Mouse (Mus musculus) cerebellum, postnatal 36 days (tissue): ENCODE data around the gene Pcp4.
"Not testable (repeated sequence)": the region's sequence is repeated elsewhere in the genome, so short reads cannot be mapped to it uniquely, and the experiment has no call there.

Experiments used
- DNase-seq, 2 experiments: peaks; one replicate each; pipeline ENCODE4 v3.0.0; 2021 to 2022; ENCODE audit warnings: mixed read lengths in 2 of 2

Pcp4 gene

DNA sequence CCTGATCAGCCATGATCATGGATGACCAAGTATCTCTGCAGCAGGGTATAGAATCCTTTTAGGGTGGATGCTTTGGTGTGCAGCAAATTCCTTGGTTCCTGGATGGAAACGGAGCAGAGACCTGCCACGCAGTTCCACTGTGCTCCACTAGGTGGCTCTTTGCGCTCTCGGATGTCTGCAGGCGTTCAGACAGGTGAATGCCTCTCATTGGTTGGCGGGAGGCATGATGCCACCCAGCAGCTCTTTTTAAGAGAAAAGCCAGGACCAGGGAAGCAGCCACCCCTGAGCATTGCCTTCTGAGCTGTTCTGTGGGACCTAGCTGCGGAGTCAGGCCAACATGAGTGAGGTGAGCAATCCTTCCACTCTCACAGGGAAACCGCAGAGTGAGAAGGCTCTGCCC lies at the start of gene Pcp4:
TSS of gene Pcp4 (plus strand) at position 162 of the 400 bp plus-strand sequence.
- DNase-seq, result peak; percentile 89 to 92

DNA sequence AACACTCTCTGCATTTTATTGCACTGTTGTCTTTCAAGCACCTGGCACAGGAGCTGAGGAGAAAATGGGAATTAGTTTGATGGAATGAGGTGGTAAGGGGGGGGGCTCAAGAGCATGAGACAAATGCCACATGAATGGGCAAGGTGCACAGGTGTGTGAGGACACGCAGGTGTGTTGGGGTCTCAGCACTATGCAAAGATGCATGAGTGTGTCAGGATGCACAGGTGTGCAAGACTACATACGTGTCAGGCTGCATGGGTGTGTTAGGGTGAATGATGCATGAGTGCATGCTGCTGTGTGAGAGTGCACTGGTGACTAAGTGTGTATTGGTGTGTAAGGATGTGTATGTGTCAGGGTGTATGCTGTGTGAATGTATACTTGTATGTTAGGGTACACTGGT lies 42.4 kb upstream of the Pcp4 start:
- no peak for DNase-seq

DNA sequence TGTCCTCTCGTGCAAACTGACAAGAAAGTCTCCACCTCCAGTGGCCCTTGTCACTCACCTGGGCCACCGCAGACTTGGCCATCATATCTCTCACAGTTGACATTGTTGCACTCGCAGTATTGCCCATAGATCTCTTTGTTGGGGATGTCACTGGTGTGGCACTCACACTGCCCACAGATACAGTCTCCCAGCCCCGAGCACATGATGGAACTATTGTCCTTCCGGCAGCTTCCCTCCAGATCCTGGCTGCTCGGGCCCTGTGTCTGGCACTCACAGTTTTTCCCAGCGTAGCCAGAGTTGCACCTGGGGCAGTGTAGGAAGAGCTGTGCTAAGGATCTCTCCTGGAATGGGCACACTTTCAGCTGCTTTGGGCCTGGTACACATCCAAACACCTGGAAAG lies 40.7 kb upstream of the Pcp4 start:
- DNase-seq, result no peak

DNA sequence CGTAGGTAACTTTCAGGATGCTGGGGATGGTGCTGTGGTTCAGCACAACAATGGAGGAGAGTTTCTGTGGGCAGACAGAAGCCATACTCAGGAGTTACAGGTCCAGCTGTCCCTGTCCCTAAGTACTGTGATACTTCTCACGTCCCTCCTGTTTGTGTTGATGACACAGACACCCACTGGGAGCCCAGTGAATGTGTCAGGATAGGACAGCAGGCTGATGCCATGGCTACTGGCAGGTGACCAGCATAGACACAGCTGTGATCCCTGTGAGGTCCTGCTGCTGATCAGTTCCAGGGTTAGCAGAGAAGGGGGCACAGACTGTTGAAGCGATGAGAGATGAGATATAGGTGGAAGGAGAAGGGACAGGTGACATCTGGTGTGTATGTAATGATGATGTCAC lies 38.4 kb upstream of the Pcp4 start:
- DNase-seq, result no peak

DNA sequence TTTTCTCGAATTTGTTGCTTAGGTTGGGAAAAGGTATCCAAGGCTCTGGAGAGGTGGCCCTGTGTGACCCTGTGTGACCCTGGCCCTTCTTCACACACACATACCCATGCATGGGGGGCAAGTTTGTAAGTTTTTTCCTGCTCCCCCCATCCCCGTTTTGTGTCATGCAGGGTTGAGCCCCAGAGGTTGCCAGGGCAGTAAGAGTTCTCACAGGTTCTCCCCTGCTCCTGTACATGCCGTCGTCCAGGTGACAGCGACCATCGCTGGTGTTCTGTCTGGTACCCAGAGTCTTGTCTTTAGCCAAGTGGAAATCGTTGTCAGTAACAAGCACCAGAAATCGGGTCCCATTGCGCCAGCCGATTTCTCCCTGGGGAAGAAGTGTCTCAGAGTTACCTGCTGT lies 34.1 kb upstream of the Pcp4 start:
- no peak for DNase-seq

DNA sequence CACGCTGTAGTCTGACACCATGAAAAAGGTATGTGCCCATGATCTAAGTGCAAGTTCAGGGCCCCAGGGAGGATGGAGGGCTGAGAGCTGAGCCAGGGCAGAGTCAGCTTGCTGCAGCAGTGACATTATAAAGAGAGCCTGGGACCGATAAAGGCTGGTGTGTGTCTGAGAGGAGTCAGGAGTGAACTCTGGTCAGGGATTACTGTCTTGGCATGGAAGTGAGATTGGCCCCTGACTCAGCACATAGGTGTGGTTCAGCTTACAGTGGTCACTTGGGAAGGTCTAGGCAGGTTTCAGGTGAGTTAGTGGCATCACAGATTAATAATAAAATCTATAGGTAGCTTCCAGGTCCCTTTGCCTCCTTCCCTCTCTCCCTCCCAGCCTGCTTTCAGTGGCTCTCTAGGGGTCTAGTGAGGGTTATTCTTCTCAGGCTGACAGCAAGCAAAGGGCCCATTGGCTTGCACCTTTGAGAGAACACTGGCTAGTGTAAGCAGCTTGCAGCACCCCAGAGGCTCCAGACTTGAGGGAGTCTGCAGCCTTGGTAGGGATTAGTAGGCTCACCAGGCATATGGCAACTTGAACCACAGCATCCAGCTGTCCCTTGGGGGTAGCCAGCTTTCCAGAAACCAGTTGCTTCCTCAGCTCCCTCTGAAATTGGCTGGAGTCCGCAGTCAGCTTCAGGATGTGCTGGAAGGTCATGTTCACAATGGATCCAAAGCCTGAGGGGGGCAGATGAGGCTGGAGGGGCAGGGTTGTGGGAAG lies 33.2 kb upstream of the Pcp4 start:
- DNase-seq, result no peak

DNA sequence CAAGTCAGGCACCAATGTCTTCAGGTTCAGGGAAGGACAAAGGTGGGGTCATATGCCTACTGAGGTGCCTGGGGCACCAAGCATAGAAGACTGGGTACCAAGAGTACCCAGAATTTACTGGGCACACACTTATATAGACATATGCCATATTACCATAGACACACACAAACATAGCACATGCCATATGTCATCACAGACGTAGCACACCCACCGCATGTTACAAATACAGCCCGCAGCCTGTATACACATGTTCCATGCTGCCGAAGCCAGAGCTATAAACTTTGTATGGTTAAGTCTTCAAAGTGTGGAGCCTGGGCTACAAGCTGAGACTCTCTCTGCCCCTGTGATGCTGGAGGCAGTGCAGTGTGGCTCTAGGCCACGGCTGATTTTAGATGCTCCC lies 28.5 kb upstream of the Pcp4 start:
- no peak for DNase-seq

DNA sequence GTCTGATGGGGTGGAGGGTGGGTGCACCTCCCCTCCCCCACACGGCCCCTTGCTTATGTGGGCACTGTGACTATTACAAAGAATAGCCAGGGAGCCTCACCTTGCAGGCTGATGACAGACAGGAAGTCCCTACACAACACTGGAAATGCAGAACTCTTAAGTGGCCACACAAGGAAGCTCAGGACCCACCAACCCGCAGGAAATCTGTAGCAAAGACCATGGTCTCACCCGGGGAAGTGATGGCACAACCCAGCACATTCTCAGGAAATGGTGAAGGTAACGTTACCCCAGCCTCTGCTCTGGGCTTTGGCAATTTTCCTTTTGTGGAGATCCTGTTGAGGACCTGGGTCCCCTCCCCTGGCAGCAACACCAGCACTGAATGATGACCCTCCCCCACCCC lies 27.7 kb upstream of the Pcp4 start:
- no peak for DNase-seq

DNA sequence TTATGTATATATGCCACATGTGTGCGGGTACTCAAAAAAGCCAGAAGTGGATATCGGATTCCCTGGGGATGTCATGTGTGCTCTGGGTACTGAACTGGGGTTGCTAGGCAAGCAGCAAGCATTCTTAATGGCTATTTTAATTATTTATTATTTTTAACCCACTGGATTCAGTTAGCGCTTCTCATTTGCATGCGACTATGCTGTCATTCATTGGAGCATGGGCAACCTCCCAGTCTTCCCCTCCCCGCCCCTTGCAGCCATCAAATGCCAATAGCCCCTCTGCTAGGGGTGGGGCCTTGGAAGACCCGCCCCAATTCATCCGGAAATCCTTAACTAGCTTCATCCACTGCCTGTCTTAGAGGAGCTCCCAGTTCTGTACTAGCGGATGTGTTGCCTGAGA lies 26.5 kb upstream of the Pcp4 start:
- no peak for DNase-seq

DNA sequence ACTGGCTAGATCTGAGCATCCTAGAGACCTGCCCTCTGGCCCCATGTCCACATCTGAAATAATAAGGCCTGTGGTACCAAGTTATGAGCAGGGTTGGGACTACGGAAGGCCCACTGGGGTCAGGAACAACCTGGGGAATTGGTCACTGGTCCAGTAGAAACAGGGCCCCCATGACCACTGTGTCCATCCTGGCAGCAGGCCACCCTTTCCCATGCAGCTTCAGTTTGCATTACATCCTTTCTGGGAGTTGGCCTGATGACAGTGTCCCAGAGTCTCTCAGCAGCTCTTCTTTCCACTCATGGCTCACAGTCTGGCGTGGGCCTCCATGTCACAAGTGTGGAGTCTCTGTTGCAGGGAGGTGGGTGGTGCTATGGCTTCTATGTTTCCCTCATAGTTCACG lies 25.6 kb upstream of the Pcp4 start:
- DNase-seq, result no peak

DNA sequence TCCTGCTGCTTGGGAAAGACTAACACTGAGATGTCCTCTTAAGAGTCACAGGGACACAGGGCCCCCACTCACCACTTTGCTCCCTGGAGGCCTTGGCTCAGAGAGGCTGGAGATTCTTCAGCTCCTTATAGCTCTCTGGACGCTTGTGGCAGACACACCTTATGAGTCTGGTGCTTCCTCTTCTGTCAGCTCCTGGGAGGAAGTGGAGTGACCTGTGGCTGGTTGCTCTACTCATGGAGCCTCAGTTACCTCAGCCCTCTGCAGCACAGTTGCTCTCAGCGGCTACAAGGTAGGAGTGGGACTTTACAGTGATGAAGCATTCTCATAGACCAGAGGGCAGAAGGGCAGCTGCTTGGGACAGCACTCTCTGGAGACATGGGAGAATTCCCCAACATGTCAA lies 23.9 kb upstream of the Pcp4 start, which contains the start of gene Itgb2l:
TSS of gene Itgb2l (minus strand) at position 152 of the 400 bp plus-strand sequence.
- DNase-seq, result no peak

DNA sequence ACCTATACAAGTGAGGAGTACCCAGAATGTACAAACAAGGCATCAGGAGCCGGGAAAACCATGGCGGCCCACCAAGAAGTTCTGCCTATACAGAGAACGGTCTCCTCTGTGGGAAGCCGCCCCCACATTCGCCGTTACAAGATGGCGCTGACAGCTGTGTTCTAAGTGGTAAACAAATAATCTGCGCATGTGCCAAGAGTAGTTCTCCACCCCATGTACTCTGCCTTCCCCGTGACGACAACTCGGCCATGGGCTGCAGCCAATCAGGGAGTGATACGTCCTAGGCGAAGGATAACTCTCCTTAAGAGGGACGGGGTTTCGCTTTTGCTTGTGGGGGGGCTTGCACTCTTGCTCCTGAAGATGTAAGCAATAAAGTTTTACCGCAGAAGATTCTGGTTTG lies 16.5 kb upstream of the Pcp4 start:
- not testable (repeated sequence) for DNase-seq

DNA sequence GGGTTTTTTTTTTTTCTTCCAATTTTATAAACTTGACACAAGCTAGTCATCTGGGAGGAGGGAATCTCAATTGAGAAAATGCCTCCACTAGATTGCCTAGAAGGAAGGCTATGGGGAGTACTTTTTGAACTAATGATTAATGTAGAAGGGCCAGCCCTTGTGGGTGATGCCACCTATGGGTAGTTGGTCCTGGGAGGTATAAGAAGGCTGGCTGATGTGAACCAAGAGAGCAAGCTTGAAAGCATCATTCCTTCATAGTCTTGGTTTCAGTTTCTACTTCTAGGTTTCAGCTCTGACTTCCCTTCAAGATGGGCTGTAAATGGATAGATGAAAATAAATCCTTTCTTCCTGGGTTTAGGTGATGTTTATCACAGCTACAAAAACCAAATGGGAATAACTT lies 13.3 kb upstream of the Pcp4 start:
- DNase-seq, result no peak

DNA sequence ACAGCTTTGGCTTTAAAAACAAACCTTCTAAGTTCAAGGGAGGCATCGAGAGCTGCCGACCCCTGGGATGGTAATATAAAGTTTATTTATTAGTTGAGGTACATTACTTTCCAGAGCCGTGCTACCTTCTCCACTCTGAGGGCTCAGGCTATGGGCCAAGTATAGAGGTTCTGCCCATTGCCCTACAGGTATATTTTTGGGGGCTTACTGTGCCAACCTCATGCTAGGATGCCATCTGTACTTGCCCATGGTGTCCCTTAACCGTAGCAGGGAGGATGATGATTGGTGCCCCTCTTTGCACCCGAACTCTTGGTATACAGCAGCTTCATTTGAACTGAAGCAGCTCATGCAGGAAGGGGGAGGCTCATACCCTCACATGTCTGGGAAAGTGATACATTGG lies 9.8 kb upstream of the Pcp4 start:
- peak in 1 of 2 experiments; percentile 10 for DNase-seq

DNA sequence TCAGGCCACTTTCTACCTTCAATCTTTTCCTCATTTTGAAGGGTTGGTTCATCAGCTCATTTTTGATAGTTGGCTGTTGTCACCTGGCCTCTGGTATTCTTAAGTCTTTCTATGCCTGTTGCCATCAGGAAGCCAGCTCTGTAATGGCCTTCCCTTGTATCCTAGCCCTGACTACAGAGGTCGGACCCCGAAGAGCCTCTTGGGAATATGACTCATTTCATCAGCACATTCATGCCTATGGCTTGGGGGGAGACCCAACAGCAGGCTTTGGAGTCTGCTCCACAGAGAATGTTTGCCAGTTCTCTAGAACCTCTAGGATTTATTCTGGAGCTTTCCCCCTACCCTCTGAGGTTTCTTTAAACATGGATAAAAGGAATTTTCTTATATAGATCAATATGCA lies 8.1 kb upstream of the Pcp4 start:
- DNase-seq, result no peak

DNA sequence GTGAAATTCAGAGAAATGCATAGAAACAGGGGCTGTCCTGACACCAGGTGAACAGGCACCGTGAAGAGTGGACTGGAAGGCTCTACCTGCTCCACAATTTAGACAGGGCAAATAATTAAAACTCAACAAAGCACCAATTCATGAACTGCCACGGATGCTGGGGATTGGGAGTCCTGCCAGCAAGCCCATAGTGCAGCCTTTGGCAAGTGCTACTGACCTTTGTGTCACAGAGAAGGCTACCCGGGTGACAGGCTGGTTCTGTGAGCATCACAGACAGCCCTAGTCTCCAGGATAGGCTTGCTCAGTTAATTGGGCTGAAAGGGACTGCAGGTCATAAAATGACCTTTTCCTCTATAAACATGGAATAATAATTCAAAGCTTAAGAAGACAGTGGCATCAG lies 6.6 kb upstream of the Pcp4 start:
- DNase-seq, result peak in 1 of 2 experiments; percentile 14

DNA sequence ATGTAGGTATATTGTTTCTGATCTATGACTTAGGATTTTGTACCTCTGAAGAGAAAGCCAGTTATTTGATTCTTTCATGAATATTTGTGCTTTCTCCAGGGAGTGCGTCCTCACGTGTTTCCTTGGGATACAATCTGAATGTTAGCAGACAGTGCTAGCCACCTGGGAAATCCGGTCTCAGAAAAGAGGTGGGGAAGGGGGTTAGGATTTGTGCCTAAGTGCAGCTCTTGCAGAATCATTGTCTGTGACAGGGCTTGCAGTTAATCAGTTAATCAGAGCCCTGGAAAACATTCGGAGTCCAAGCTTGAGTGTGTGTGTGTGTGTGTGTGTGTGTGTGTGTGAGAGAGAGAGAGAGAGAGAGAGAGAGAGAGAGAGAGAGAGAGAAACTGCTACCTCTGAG lies 605 bp downstream of the Pcp4 start:
- DNase-seq, result no peak

DNA sequence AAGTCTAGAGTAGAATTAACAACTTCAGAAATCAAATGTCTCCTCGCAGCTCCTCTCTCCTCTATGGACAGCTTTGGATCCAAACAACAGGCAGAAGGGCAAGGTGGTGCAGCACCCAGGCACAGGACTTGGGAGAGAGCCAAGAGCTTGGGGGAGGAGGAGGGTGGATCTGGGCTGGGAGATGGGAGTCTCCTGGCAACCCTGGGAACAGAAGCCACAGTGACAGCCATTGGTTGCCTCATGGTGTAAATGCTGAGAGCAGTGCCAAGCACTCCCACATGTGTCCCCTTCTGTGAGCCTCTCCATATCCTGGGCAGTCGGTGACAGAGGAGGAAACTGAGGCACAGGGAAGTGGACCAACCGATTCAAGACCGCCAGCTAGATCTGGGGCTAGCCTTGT lies 1.3 kb downstream of the Pcp4 start:
- peak; percentile 13 to 20 for DNase-seq

DNA sequence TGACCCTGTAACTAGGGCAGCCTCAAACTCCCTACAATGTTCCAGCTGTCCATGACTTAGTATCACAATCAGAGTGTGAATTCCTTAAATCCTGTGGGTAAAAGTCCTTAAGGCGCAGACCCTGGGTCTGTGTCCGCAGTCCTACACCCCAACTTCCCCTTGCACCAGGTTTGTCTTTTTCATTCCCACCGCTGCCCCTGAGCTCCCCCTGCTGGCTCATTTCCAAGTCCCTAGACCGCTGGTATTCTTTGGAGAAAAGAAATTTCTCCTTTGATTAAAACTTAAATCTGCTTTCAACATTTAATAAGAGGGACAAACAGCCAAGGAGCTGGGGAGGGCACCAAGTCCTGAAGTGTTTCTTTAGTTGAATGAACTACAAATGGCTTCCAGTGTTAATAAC lies 2.2 kb downstream of the Pcp4 start:
- DNase-seq, result no peak

DNA sequence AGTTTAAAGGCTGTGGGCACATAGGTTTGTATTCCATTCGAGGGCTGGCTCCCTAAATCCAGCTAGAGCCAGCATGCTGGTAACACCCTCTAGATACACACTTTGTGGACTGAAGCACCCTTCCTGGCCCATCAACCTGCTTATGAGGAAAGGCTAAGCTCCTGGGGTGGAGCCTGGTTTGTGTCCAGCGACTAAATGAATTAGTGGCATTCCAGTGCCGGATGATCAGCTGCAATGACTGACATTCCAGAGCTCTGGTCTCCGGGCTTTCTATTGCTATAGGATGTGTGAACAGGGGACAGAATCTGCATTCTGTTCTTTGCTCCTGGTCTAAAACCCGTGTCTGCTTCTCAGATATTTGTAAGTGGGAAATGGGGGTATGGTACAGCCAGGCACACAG lies 5.0 kb downstream of the Pcp4 start:
- DNase-seq, result no peak

DNA sequence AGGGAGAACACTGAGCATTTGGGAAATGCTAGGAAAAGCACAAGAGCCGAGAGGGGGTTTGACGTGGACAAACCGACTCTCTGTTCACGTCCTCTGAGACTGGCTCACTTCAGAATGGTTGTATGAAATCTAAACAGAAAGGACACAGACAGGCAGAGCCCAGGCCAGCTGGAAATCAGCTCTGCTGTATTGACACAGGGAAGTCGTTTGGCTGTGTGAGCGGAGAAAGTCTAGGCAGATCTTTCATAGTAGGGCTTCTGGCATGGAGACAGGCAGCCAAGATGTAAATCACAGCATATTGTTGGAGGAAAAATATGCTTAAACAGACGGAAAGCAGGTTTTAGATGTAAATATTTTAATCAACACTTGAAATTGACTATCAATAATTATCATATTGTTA lies 5.4 kb downstream of the Pcp4 start:
- no peak for DNase-seq

DNA sequence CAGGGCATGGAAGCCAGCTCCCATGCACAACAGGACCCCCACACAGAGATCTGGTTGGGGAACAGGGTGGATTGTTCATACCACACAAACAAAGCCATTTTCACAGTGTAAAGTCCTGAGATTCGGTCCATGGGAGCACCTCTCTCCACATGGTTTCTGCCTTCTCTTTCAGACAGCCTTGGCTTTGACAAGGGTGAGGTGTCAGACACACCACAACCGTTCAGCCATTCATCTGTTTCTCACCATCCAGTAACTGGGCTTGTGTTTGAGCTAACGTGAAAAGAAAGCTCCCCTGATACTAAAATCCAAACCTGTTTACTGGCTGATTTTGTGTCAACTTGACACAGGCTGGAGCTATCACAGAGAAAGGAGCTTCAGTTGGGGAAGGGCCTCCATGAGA lies 6.8 kb downstream of the Pcp4 start:
- DNase-seq, result no peak

DNA sequence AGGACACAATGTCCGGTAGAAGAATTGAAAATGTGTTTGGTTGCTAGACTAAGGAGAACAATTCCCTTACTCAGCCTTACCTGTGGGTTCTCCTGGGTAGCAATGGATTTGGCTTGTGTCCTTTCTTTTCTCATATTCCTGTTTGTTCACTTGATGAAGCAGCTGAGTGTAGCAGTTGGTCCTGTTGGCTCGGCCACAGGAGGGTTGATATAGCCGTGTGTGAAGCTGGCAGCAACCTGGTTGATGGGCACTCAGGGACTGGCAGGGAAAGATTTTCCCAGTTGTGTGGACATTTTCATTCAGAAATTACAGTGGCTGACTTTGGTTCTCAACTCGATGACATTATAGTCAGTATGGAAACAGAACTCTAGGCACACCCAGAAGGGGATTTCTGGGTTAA lies 14.4 kb downstream of the Pcp4 start:
- peak; percentile 13 to 19 for DNase-seq

DNA sequence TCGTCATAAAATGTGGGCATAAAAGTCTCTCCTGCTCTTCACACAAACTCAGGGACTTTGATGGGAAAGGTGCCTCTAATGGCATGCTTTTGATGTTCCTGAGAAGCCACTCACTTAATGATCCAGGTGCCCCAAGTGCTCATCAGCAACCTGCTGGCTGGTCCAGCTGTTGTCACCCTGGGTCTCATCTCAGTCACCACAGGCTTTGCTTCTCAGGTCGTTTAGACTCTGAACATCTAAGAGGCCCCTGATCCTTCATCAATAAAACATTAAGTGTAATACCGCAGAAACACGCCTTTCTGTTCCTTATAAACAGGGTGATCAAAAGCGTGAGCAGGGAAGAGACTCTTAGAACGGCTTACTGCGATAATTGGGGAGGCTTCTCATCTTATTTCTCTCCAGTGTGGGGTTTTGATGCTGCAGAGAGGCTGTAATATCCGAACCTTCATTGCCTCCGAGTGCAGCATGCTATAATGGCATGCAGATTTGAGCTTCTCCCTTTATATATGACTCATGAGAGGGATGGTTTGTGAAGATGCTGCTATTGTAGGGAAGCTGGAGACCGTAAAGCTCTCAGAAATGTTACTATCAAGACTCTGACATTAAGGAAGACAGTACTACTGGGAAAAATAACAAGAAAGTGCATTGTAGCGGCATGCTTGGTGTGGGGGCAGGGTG lies 19.7 kb downstream of the Pcp4 start:
- DNase-seq, result no peak

DNA sequence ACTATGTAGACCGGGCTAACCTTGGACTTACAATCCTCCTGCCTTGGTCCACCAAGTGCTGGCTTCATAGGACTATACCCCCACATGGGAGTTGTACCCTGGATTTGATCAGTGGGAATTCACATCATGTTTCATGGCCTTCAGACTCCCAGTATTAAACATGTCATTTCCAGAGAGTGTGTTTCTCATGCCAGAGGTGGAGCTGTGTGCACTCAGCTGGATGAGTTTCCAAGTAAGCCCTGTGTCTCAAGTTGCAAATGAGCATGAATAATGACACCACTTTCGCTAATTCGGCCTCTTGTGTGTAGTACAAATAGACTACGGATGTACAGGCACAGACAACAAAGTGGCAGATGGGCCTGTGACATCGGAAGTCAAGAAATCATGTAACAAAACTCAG lies 20.6 kb downstream of the Pcp4 start:
- no peak for DNase-seq
